Mouse (Mus musculus) left cerebral cortex, adult 8-10 months (tissue): Measurements from ENCODE around the gene Adk. TPM values are rescaled to one million over a fixed set of nuclear protein-coding genes. Genes with fewer than 3 reads are reported as not detected.
"Not testable (repeated sequence)": the region's sequence is repeated elsewhere in the genome, so short reads cannot be mapped to it uniquely, and the experiment has no call there.

Experiments
- DNase-seq, 2 experiments: peaks; one replicate each; pipeline ENCODE4 v3.0.0; 2022; ENCODE audit warnings: low spot score in 2 of 2
- total RNA-seq, 4 experiments: library from RNA; stranded (reverse); gene quantifications; 2 replicates each; pipeline ENCODE4 v1.2.4; 2022

Gene Adk
- total RNA-seq, 4 experiments from 2014 or later: 76.2 to 82.1 (median 79.9) TPM

- no peak for DNase-seq
These were observed 375.0 kb downstream of the Adk start for GRCm38 (mm10) chr14:21427369-21427768.

DNA sequence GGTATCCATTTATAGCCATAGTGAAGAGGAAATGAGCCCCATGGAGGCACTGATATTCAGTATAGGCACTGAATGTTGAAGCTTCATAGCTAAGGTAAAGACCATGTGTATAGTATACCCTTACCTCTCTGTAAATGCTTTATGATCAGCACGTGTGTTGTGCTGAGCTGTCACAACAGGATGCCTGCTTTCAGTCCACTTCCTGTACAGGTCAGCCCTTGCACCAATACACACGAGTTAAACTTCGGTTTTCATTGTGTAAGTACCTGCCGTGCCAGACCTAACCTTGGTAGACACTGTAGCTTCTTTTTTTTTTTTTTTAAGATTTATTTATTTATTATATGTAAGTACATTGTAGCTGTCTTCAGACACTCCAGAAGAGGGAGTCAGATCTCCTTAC, 381.0 kb downstream of the Adk start:
- DNase-seq: no peak

GRCm38 (mm10) chr14:21433995-21434394, 381.6 kb downstream of the Adk start:
- no peak for DNase-seq

GRCm38 (mm10) chr14:21434686-21435085, 382.3 kb downstream of the Adk start:
- no peak for DNase-seq

GRCm38 (mm10) chr14:21439785-21440184, 387.4 kb downstream of the Adk start:
- no peak for DNase-seq

DNA sequence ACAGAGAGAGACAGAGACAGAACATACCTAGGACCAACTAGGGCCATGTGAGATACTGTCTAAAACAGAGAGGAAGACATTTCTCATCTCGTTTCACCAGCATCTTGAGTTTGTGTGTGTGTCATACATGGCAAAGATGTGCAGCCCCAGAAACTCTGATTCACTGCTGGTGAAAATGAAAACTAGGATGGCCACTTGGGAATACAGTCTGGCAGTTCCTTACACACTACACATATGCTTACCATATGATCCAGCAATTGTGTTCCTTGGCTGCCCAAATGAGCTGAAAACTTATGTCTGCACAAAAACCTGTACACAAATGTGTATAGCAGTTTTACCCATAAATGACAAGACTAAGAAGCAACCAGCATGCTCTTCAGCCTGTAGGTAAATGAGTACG, 388.2 kb downstream of the Adk start:
- no peak for DNase-seq

DNA sequence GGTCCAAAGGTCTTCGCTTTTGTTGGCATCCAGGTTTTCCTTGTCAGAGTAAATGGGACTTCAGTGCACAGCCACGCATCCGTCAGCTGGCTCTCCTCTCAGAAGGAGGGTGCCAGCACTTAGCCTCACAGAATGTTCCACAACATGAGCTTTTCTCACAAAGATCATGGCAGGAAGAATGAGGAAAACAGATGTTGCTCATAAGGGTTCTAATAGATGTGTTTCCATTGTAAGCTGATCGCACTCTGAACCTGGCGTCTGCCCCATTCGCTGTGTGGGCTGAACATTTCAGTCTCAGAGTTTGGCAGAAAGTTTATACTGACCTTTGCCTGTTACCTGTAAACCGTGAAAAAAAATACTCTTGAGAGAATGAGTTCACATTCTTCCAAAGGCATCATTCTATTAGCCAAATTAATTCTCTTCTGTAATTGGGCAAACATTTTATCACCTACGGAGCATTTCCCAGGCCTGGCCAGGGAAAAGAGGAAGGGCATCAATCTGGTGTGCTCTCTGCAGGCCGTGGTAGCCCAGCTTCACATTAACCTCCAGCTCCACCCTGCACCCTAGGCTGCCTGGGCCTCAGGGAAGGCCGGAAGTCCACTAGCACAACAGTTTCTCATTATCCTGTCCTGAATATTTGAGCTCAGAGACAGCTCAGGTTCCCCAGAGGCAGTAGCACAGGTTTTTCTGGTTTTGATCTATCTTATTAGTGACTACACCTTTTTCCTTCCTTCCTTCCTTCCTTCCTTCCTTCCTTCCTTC, 389.6 kb downstream of the Adk start:
- DNase-seq: no peak

DNA sequence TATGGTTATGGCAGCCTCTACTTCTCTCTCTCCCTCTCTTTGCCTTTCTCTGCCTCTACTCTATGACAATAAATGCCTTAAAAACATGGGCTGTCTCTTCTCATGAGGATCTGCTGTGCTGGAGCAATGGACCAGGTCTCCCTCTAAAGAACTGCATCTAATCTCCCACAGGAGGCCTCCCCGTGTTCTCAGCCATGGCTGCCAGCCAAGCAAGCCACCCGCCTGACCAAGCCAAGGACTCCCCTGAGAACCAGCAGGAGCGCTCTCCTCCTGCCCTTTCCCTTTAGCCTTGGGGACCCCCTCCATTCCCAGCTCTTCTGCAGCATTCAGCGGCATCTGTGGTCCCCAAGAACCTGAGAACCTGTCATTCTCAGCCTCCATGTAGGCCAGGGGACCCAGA, 400.2 kb downstream of the Adk start:
- DNase-seq: no peak

GRCm38 (mm10) chr14:21453896-21454295, 401.5 kb downstream of the Adk start:
- no peak for DNase-seq

GRCm38 (mm10) chr14:21455654-21456350, 403.4 kb downstream of the Adk start:
- DNase-seq: no peak

DNA sequence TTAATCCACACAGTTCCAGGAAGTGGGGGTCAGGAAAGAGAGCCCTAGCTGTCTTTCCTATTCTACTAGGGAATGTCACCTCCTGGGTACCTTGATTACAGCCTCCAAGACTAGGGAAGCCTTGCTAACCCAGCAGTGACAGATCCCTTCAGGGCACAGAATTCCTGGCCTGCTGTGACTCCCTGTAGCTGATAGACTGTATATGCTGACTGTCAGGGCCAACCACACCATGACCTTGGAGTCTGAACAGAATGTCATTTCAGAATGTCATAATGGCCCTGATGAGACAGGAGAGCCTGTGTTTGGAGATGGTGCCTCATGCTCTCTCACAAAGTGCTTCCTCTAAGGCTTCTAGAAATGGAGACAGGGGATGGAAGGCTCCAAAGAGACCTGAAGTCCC, 404.2 kb downstream of the Adk start:
- no peak for DNase-seq

GRCm38 (mm10) chr14:21457876-21458275, 405.5 kb downstream of the Adk start:
- DNase-seq: no peak

DNA sequence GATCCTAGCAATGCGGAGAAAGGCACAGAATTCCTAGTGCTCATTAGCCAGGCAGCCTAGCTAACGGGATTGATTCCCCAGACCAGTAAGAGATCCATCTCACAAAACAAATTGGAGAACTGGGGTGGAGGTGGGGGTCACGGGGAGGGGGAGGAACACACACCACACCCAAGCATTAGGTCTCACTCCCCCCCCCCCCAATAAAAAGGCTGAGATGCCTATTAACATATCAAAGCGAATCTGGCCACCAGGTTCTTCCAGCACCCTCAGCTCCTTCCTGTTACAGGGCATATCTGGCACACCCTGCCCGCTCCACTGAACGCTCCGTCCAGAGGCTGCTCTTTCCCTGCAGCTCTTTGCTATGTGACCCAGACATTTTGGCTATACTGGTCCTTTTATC, 406.3 kb downstream of the Adk start:
- DNase-seq: no peak

DNA sequence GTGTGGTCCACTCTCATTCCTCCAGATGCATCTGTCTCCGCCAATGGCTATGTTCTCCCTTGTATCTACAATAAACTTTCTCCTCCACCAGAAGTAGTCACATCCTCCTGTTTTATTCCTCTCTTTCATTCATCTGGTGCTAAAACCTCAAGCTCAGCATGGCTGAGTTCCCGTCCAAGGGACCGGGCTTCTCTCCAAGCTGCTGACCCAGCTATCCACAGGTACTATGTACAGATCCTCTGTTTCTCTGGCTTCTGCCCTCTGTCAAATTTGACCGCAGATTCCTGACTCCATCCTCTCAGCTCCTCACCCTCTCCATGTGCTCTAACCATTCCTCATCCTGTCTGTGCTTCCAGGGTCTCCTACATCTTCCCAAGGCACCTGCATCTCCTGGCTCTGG, 406.8 kb downstream of the Adk start:
- DNase-seq: no peak

- DNase-seq: no peak
These were observed 410.0 kb downstream of the Adk start for GRCm38 (mm10) chr14:21462398-21462797.

DNA sequence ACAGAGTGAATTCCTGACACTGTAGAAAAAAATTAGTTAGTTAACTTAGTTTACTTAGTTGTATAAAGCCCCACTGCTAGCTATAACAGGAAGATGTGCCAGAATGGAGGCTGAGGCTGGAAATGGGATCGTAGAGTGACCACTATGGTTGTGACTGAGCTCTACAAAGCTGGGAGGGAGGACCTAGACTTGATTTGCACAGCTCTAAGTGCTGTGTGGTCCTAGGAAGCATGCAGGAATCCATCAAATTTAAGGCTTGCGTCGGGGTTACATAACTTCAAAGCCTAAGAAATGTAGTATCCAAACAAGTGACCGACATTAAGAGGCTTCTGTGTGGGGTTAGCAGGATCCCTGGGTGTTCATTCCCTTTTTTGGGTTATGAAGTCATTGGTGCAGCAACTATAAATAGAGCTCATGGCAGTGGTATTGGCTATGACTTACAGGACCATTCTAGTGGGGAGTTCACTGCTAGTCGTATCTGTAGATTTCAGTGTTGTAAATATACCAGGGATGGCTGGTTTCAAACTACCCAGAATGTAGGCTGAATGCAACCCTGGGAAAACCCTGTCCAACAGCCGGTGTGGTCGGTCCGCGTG, 410.8 kb downstream of the Adk start:
- no peak for DNase-seq

DNA sequence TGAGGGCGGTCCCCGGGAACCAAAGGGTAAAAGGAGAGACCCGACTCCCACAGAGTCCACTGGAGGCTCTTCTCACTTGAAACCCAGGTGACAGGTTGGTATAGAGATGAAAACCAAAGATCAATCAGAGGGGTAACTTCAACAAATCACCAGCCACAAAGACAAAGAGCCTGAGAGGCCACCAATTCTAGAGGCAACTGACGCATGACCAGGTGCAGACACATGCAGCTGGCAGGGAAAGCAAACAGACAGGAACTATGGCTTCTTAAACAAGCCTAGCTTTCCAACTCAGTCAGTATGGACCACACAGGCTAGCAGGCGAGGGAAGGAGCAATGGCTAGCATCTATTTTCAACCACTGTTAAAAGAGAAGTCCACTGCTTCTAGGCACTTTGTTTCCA, 418.0 kb downstream of the Adk start:
- DNase-seq: no peak

- DNase-seq: no peak
These were observed 419.6 kb downstream of the Adk start for GRCm38 (mm10) chr14:21471975-21472374.

- DNase-seq: not testable (repeated sequence)
These were observed 422.3 kb downstream of the Adk start for GRCm38 (mm10) chr14:21474593-21475132.

GRCm38 (mm10) chr14:21477181-21477580, 424.8 kb downstream of the Adk start:
- no peak for DNase-seq

DNA sequence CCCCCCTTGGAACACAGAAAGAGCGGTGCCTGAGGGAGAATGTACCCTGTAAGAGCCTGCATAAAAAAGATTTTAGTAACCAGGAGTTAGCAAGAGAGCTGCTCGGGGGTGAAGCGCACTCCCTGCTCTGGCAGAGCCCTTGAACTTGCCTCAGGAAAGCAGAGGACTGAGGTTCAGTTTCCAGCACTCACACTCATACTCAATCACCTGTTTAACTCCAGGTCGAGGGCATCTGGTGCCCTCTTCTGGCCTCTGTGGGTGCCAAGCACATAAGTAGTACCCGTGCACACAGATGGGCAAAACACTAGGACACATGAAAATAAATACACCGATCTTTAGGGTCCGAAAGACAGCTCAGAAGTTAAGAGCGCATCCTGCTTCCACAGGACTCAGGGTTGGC, 427.2 kb downstream of the Adk start:
- no peak for DNase-seq

GRCm38 (mm10) chr14:21480191-21480590, 427.8 kb downstream of the Adk start:
- DNase-seq: no peak
